Mouse (Mus musculus) olfactory bulb, adult 2 months (tissue): ENCODE results near the gene Rsrp1.

Experiments
- CTCF ChIP-seq: fragments of 200-500 bp; IDR thresholded peaks from 2 replicates; pipeline ENCODE4 v1.5.1; 2012; ENCODE audit warnings: low read depth, mild to moderate bottlenecking, low read length, moderate library complexity; ENCODE audit not compliant: insufficient read depth
- POLR2A ChIP-seq: fragments of 200-500 bp; IDR thresholded peaks from 2 replicates; pipeline ENCODE4 v1.6.1; 2012; ENCODE audit warnings: mild to moderate bottlenecking, low read depth, low read length, moderate library complexity; ENCODE audit not compliant: insufficient read depth

GRCm38 (mm10) chr4:134968605-134968976 lies 45.2 kb downstream of the Rsrp1 start:
- TF ChIP-seq CTCF (no peak), POLR2A (no peak)
